Mouse (Mus musculus) liver, embryonic 14.5 days (tissue): ENCODE measurements around the gene Map1lc3b.

Source experiments
- CTCF ChIP-seq: IDR thresholded peaks from 2 replicates; pipeline ENCODE4 v1.5.1; 2016; ENCODE audit warnings: antibody characterized with exemption, low read depth, control low read depth
- EP300 ChIP-seq: IDR thresholded peaks from 2 replicates; pipeline ENCODE4 v1.6.1; 2016; ENCODE audit warnings: antibody characterized with exemption, low read depth

DNA sequence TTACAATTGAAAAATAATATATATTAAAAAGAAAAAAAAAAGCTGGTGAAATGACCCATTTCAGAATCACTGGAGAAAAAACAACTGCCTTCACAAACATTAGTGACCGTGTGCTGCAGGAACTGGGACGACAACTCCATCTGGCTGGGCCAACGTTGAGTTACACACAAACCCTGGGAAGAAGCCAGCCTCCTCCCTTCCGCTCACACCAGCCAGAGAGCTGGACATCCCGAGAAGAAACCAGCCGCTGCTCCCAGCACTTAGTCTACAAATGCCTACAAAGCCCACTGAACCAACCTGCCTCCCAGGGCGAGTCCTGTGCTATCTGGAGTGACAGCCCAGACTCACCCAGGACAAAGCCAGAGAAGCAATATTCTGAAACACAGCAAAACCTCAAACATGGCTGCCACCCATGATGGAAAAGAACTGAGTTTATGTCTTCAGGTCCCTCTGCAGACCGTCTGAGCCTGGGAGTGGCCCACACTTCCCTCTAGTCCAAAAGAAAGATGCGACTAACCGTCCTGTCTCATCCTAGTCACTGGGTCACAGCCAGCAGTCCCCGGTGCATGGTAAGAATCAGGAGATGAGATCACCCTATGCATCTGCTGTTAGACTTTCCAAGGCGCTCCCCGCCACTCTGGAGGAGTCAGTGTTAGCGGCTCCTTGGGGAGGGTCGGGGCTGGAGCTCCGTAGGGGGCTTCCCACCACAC lies 28.4 kb upstream of the Map1lc3b start:
- TF ChIP-seq CTCF, result no peak
- TF ChIP-seq EP300, result no peak
